Mouse (Mus musculus) hindbrain, embryonic 16.5 days (tissue): ENCODE measurements around the gene Nckap5. TPM values are rescaled to one million over a fixed set of nuclear protein-coding genes. Genes with fewer than 3 reads are reported as not detected.

Experiments
- ATAC-seq: fragments of 200-750 bp; cut with Nextera tagmentation; 2 replicates; pipeline ENCODE4 v1.8.0; 2017; ENCODE audit warnings: moderate TSS enrichment, moderate library complexity
- H3K27ac ChIP-seq: fragments of 300-500 bp; sonication (generic); 2 replicates; pipeline ENCODE4 v1.5.1; 2014; ENCODE audit warnings: low read depth, mild to moderate bottlenecking, control low read depth, low read length, moderate library complexity
- H3K27me3 ChIP-seq: fragments of 300-500 bp; sonication (generic); replicated peaks from 2 replicates; pipeline ENCODE4 v1.6.1; 2014; ENCODE audit warnings: low read length; ENCODE audit not compliant: control insufficient read depth, insufficient read depth
- H3K36me3 ChIP-seq: fragments of 300-500 bp; sonication (generic); 2 replicates; pipeline ENCODE4 v1.6.1; 2014; ENCODE audit warnings: mild to moderate bottlenecking, low read length, moderate library complexity, mixed read lengths; ENCODE audit not compliant: control insufficient read depth, insufficient read depth
- H3K4me1 ChIP-seq: fragments of 300-500 bp; sonication (generic); 2 replicates; pipeline ENCODE4 v1.6.1; 2014; ENCODE audit warnings: low read depth, low read length; ENCODE audit not compliant: control insufficient read depth, insufficient read depth
- H3K4me2 ChIP-seq: fragments of 300-500 bp; sonication (generic); 2 replicates; pipeline ENCODE4 v1.6.1; 2014; ENCODE audit warnings: mild to moderate bottlenecking, low read length, control low read depth, moderate library complexity
- H3K4me3 ChIP-seq: fragments of 300-500 bp; sonication (generic); 2 replicates; pipeline ENCODE4 v1.5.1; 2014; ENCODE audit warnings: mild to moderate bottlenecking, low read length, control low read depth, moderate library complexity
- H3K9ac ChIP-seq: fragments of 300-500 bp; sonication (generic); 2 replicates; pipeline ENCODE4 v1.6.1; 2014; ENCODE audit warnings: low read depth, mild to moderate bottlenecking, control low read depth, low read length, moderate library complexity
- H3K9me3 ChIP-seq: fragments of 300-500 bp; sonication (generic); 2 replicates; pipeline ENCODE4 v1.6.1; 2014; ENCODE audit warnings: mild to moderate bottlenecking, low read length, moderate library complexity; ENCODE audit not compliant: control insufficient read depth
- WGBS: fragments of 180-500 bp; shearing (Covaris S2); extraction: QIAGEN DNeasy Blood & Tissue Kit; methylation state at CpG from one replicate; pipeline ENCODE4 v1.1.7; 2014; 5-methylcytosine and 5-hydroxymethylcytosine counted together
- polyA plus RNA-seq: library from polyadenylated mRNA; unstranded; fragments of >200 nt; fragmentation: Nextera tagmentation; extraction: Ambion mirVana; gene quantifications from 2 replicates; pipeline ENCODE4 v1.2.1, GENCODE M21; 2015

Gene Nckap5
- polyA plus RNA-seq, 1 experiment from 2014 or later, result 13.9 TPM

DNA sequence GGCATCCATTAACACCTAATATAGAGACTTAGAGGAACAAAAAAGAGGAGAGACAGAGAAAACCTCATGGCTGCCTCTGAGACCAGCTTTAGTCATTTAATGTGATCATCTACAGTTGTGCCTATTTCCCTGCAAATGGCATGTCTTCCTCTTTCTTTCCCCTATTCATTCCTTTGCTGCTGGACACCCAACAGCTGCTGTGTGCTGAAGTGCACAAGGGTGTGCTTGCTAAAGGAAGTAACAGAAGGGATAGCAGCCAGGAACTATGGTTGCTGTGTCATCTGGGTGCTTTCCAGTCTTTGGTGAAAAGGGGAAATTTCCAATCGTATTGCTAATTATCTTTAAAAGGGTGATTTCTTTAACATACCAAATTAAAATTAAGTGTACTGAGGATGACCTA, 387.9 kb downstream of the Nckap5 start:
- H3K4me3 ChIP-seq, result no peak overlapping the region
- no peak overlapping the region for H3K4me2 ChIP-seq
- 86% methylated on average over 1 of the region's 1 CpGs for WGBS
- H3K36me3 ChIP-seq, result no peaks in the 10 kb centered on the region
- no peak for ATAC-seq
- no peak overlapping the region for H3K27ac ChIP-seq
- H3K27me3 ChIP-seq, result no peaks in the 10 kb centered on the region
- H3K9ac ChIP-seq, result no peak overlapping the region
- no peaks in the 10 kb centered on the region for H3K9me3 ChIP-seq
- no peaks in the 10 kb centered on the region for H3K4me1 ChIP-seq

DNA sequence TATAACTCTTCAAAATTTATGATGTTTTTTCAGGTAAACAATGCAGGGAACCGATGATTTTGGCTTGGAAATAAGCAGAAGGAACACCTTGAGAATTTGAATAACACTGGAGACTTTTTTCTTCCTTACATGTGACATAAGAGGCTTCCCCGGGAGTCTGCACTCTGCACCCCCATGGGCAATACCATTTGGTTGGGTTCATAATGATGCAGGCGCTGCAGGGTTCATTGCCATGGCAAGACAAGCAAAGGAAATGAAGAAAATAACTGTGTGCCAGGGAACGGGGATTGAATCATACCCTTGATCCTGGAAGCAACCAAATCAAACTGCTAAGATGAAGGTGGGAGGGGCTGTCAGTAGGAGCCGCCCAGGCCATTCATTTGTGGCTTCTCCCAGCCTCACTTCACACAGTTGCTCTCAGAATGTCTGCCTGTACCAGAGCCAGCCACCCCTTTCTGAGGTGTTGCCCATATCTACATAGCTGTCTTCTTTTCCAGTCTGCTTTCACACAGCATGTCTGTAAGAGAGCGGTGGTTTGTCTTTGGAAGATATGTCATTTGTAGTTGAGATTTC, 392.5 kb downstream of the Nckap5 start:
- Histone ChIP-seq H3K36me3 (no peaks in the 10 kb centered on the region), H3K4me3 (no peak overlapping the region), H3K27ac (no peak overlapping the region), H3K27me3 (no peaks in the 10 kb centered on the region), H3K4me1 (no peaks in the 10 kb centered on the region), H3K9ac (no peak overlapping the region), H3K9me3 (no peaks in the 10 kb centered on the region), H3K4me2 (no peak overlapping the region)
- WGBS, result 63% methylated on average over 6 of the region's 6 CpGs
- no peak for ATAC-seq

DNA sequence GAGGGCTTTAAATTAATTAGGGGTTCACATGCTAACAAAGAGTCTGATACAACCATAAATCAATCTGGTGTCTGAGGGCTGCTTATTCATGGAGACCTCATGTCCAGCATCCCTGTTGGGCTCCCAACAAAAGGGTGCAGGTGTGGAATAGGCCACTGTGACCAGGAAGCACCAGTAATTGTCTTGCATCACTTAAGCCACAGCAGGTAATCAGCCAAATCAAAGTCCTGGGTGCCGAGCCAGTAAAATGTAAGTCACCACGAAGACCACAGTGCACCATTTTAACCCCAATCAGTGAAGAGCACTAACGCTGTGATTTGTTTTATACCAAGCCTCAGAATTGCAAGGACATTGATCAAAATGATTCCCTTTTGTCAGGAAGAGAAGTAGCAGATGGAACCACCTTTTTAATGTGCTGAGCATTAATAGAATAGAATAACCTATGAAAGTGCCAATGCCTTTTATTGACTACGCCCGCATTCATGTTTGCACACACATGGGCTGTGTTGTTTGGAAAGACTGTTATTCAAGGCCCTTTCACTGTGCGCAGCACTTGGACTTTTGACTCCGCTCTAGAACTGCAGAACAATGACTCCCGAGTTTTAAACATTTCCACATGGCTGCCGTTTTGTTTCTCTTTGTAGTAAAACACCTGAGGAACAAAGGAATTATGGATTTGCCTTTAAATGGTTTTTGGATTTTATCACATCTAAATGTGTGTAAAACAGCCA, 393.5 kb downstream of the Nckap5 start:
- Histone ChIP-seq H3K4me2 (no peak overlapping the region), H3K4me1 (no peaks in the 10 kb centered on the region), H3K36me3 (no peaks in the 10 kb centered on the region), H3K27ac (no peak overlapping the region), H3K9me3 (no peaks in the 10 kb centered on the region), H3K4me3 (no peak overlapping the region), H3K27me3 (no peaks in the 10 kb centered on the region), H3K9ac (no peak overlapping the region)
- whole genome bisulfite sequencing, result 52% methylated on average over 9 of the region's 9 CpGs
- no peak for ATAC-seq

DNA sequence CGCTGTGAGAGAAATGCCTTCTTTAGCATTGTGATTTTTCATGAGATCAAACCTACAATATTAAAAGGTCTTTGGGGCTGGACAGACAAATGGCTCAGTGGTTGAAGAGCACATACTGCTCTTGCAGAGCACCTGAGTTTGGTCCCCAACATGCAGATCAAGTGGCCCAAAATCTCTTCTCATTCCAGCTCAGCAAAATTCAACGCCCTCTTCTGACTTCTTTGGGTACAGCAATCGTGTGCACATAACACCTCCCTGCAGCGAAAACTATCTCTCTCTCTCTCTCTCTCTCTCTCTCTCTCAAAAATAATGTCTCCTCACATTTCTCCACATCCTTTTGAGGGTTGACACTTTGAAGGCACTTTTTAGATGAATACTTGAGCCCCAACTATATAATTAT, 398.3 kb downstream of the Nckap5 start:
- H3K4me1 ChIP-seq, result peaks cover 2% of the 10 kb centered on the region; the same call in 1 of the 2 replicates
- H3K4me2 ChIP-seq, result no peak overlapping the region
- WGBS, result 87% methylated on average over 4 of the region's 4 CpGs
- no peak overlapping the region for H3K27ac ChIP-seq
- no peak overlapping the region for H3K4me3 ChIP-seq
- no peaks in the 10 kb centered on the region for H3K27me3 ChIP-seq
- no peak for ATAC-seq
- H3K36me3 ChIP-seq, result no peaks in the 10 kb centered on the region
- H3K9ac ChIP-seq, result no peak overlapping the region
- no peaks in the 10 kb centered on the region for H3K9me3 ChIP-seq

DNA sequence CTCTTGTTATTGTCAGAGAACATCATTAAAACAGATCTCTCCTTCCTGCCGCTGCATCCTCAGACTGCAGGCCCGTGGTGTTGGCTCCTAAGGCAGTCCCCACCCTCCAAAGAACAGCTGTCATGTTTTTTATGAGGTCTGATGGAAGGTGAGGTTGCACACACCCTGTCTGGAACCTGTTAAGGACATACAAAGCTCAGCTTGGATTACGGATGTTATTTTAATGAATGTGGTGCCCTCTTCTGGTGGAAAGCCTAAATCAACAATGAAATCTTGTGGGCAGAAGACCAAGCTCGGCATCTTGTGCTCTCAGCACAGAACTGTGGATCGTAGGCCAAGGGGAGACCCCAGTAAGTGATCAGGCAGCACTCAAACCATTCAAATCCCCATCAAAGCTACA, 399.0 kb downstream of the Nckap5 start:
- peak; percentile 78 for ATAC-seq
- Histone ChIP-seq H3K4me3 (no peak overlapping the region), H3K27ac (no peak overlapping the region), H3K27me3 (no peaks in the 10 kb centered on the region), H3K4me2 (peak overlapping the region; percentile 41), H3K36me3 (no peaks in the 10 kb centered on the region), H3K4me1 (peaks cover 2% of the 10 kb centered on the region; the same call in 1 of the 2 replicates), H3K9me3 (no peaks in the 10 kb centered on the region), H3K9ac (no peak overlapping the region)
- WGBS, result 19% methylated on average over 5 of the region's 5 CpGs

DNA sequence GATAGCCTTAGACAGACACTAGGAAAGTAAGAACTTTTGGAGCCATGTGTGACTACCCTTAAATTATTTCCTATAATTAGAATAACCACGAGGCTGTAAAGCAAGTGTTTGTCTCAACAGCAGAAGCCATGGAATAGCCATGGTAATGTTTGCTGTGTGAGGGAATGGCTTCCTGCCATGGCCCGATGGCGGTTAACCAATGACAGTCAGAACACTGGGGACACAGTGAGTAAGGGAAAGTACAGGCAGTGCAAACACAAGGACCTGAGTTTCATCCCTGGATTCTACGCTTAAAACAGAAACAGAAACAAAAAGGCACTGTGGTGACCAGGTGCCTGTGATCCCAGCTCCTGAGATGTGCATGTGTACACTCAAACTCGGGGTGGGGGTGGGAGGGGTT, 419.2 kb downstream of the Nckap5 start:
- H3K27me3 ChIP-seq, result no peaks in the 10 kb centered on the region
- ATAC-seq, result no peak

DNA sequence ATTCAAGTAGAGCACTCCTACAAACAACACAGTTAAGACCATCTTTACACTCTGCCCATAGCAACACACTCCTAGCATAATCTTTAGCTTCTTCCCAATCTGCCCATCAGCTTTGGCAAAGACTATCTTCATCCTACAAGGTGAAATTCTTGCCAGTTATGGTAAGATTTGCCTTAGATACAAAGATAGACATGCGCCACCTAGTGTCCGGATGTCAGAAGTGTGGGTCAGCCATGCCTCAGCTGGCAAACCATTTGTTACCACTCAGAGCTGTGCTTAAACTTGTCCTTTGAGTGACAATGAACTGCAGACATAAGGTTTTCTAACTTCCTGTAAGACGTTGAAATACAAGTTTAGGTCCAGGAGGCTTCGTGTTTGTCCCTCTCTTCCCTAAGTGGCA, 422.7 kb downstream of the Nckap5 start:
- no peaks in the 10 kb centered on the region for H3K36me3 ChIP-seq
- H3K4me1 ChIP-seq, result no peaks in the 10 kb centered on the region
- no peak for ATAC-seq
- no peak overlapping the region for H3K4me3 ChIP-seq
- 18% methylated on average over 4 of the region's 4 CpGs for WGBS
- H3K9ac ChIP-seq, result no peak overlapping the region
- no peak overlapping the region for H3K4me2 ChIP-seq
- H3K27me3 ChIP-seq, result no peaks in the 10 kb centered on the region
- no peak overlapping the region for H3K27ac ChIP-seq
- no peaks in the 10 kb centered on the region for H3K9me3 ChIP-seq

More for the DNA sequence above, 419.2 kb downstream of the Nckap5 start:
- Histone ChIP-seq H3K4me3 (no peak overlapping the region), H3K9me3 (no peaks in the 10 kb centered on the region), H3K4me1 (no peaks in the 10 kb centered on the region), H3K4me2 (no peak overlapping the region), H3K36me3 (no peaks in the 10 kb centered on the region), H3K9ac (no peak overlapping the region), H3K27ac (no peak overlapping the region)
- WGBS, result 82% methylated on average over 5 of the region's 5 CpGs

DNA sequence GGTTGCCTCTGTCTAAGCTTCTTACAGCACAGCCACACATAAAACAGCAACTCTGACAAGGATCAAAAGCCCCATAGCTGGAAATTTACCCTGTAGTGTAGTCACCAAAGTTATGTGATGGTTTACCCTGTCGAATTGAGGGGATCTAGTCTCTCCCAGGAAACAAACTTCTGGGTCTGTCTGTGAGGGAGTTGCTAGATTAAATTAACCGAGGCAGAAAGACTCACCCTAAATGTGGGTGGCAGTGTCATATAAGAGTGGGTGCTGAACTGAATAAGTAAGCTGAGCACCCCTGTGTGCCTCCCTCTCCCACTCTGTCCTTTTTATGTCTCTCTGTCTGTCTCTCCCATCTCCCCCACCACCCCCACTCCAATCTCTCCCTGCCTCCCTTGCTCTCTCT, 425.1 kb downstream of the Nckap5 start:
- Histone ChIP-seq H3K9me3 (no peaks in the 10 kb centered on the region), H3K4me1 (no peaks in the 10 kb centered on the region), H3K4me3 (no peak overlapping the region), H3K27ac (no peak overlapping the region), H3K27me3 (no peaks in the 10 kb centered on the region), H3K36me3 (no peaks in the 10 kb centered on the region), H3K4me2 (no peak overlapping the region), H3K9ac (no peak overlapping the region)
- no peak for ATAC-seq
- WGBS, result 91% methylated on average over 2 of the region's 2 CpGs

DNA sequence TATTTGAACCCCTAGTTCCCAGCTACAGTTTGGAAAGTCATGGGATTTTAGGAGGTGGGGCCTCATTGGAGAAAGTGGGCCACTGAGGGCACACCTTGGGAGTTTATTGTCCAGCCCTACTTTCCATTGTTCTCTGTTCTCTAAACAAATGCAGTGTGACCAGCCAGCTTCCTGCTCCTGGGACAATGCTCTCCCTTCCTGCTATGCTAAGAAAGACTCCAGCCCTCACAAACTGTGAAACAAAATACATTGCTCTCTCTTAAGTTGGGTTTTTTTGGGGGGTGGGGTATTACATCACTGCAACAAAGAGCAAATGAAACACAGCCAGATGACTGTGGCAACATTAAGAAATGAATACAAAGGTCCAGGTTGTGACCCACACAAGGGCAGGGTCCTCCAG, 426.6 kb downstream of the Nckap5 start:
- Histone ChIP-seq H3K9ac (no peak overlapping the region), H3K4me3 (no peak overlapping the region), H3K27me3 (no peaks in the 10 kb centered on the region), H3K9me3 (no peaks in the 10 kb centered on the region), H3K4me1 (no peaks in the 10 kb centered on the region), H3K36me3 (no peaks in the 10 kb centered on the region), H3K4me2 (no peak overlapping the region), H3K27ac (no peak overlapping the region)
- ATAC-seq, result no peak
